Mouse (Mus musculus): Measurements from ENCODE around the gene Olfr722. TPM values are rescaled to one million over a fixed set of nuclear protein-coding genes. Genes with fewer than 3 reads are reported as not detected.
"Not testable (repeated sequence)": the region's sequence is repeated elsewhere in the genome, so short reads cannot be mapped to it uniquely, and the experiment has no call there.

Gene Olfr722
- not detected in 2 replicates for polyA plus RNA-seq (2015; fragmentation: Nextera tagmentation; extraction: Ambion mirVana)

- no peaks in the 10 kb centered on the region for H3K36me3 ChIP-seq
- no peaks in the 10 kb centered on the region for H3K9me3 ChIP-seq
- no peaks in the 10 kb centered on the region for H3K4me1 ChIP-seq (replicated peaks)
- no peak within 1 kb of the TSS for H3K9ac ChIP-seq (replicated peaks)
- H3K27ac ChIP-seq: no peak within 1 kb of the TSS
- H3K27me3 ChIP-seq: no peaks in the 10 kb centered on the region
- ATAC-seq: no peak
- no peak within 1 kb of the TSS for H3K4me3 ChIP-seq (replicated peaks)
- H3K4me2 ChIP-seq (replicated peaks): no peak within 1 kb of the TSS
These were observed at the start of gene Olfr722 for GRCm38 (mm10) chr14:49901899-49902298. Gene Olfr722 (minus strand): TSS chr14:49901999.

DNA sequence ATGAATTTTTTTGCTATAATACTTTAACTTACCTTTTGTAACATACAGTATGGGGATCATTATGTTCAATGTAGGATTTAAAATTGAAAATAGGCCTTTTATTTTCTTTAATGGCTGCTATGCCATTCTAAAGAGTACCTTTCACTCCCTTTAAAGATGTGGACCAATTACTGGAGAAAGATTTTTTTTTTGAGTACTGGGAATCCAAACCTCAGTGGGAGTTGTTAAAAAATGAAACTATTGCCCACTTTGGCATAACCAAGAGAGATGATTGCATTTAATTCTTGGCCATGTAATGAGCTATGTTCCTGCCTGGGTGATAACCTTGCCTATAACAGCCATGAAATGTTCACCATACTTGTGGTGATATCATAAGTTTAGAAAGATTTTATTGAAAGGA, 29.9 kb upstream of the Olfr722 start, which contains the start of gene Olfr723:
Gene Olfr723, minus strand, starts transcription at position 101 of the 400 bp plus-strand sequence.
- H3K27ac ChIP-seq; H3K27me3 ChIP-seq; H3K9ac ChIP-seq (replicated peaks); H3K4me1 ChIP-seq (replicated peaks); H3K4me3 ChIP-seq (replicated peaks); H3K9me3 ChIP-seq; H3K4me2 ChIP-seq (replicated peaks); ATAC-seq; H3K36me3 ChIP-seq: not testable (repeated sequence)

- Histone ChIP-seq H3K27me3 (no peaks in the 10 kb centered on the region), H3K4me2 (replicated peaks) (no peak overlapping the region), H3K9me3 (no peaks in the 10 kb centered on the region), H3K4me1 (replicated peaks) (no peaks in the 10 kb centered on the region), H3K9ac (replicated peaks) (no peak overlapping the region), H3K4me3 (replicated peaks) (no peak overlapping the region), H3K36me3 (no peaks in the 10 kb centered on the region), H3K27ac (no peak overlapping the region)
- no peak for ATAC-seq
These were observed 41.4 kb downstream of the Olfr722 start for GRCm38 (mm10) chr14:49860387-49860786.

Other genes with a start within 250 kb of the Olfr722 start
- 31.0 and 32.9 TPM in 2 replicates for gene Armh4, start 118.6 kb downstream of the Olfr722 start, polyA plus RNA-seq (2015; fragmentation: Nextera tagmentation; extraction: Ambion mirVana)
- gene Olfr723, start 29.8 kb upstream of the Olfr722 start, polyA plus RNA-seq (2015; fragmentation: Nextera tagmentation; extraction: Ambion mirVana): not detected in 2 replicates
- gene Olfr724, start 61.3 kb upstream of the Olfr722 start, polyA plus RNA-seq (2015; fragmentation: Nextera tagmentation; extraction: Ambion mirVana): not detected in 2 replicates
- not detected in 2 replicates for gene Olfr725, start 138.4 kb upstream of the Olfr722 start, polyA plus RNA-seq (2015; fragmentation: Nextera tagmentation; extraction: Ambion mirVana)
- not detected in 2 replicates for gene Olfr726, start 189.0 kb upstream of the Olfr722 start, polyA plus RNA-seq (2015; fragmentation: Nextera tagmentation; extraction: Ambion mirVana)
- gene Olfr727, start 221.2 kb upstream of the Olfr722 start, polyA plus RNA-seq (2015; fragmentation: Nextera tagmentation; extraction: Ambion mirVana): not detected in 2 replicates
- not detected in 2 replicates for gene Olfr728, start 240.7 kb upstream of the Olfr722 start, polyA plus RNA-seq (2015; fragmentation: Nextera tagmentation; extraction: Ambion mirVana)

All from midbrain, embryonic 13.5 days (tissue).